Mouse (Mus musculus) C2C12 (cell line): ENCODE results near the gene 1810049J17Rik.

Experiments
- CEBPB ChIP-seq: IDR thresholded peaks from one replicate; pipeline ENCODE4 v1.6.1; 2011; ENCODE audit warnings: low read depth, mild to moderate bottlenecking, control low read depth, moderate library complexity
- CTCF ChIP-seq: IDR thresholded peaks from one replicate; pipeline ENCODE4 v1.5.1; 2011; ENCODE audit not compliant: control insufficient read depth, insufficient read depth, insufficient read length
- MYOG ChIP-seq: IDR thresholded peaks from one replicate; pipeline ENCODE4 v1.6.1; 2011; ENCODE audit not compliant: control insufficient read depth, insufficient read length; ENCODE audit errors: extremely low read depth
- USF1 ChIP-seq: IDR thresholded peaks from one replicate; pipeline ENCODE4 v1.6.1; 2011; ENCODE audit warnings: low read depth, mild to moderate bottlenecking, control low read depth, moderate library complexity

DNA sequence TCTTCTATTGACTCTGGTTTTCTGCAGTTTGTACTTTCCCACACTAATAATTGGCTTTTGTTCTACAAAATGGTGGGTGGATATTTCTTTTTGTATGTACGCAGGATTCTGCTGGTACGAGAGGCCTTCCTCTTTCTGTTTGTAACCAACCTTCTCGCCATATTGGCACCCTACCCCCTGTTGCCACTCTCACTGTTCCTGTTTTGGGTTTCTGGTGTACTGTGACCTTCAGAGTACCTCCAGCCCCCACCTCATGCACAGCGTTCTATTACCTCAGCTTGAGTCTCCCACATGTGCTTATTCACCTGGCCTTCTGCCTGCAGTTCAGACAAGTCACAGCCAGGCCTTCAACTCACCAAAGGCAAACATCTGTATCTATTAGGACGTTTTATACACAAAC, 28.1 kb upstream of the 1810049J17Rik start:
- TF ChIP-seq MYOG (no peak), CTCF (no peak), USF1 (no peak), CEBPB (no peak)
